Mouse (Mus musculus) kidney, embryonic 15.5 days (tissue): ENCODE measurements at regions not wholly inside any gene's neighbourhood (a gene's known extent, or its start where the extent isn't known, plus 50 kb on each side); places are given as distances from the start of the nearest gene placed in this dataset.

Experiments
- ATAC-seq: fragments of 200-750 bp; cut with Nextera tagmentation; replicated peaks from 2 replicates; pipeline ENCODE4 v1.8.0; 2017; ENCODE audit warnings: moderate TSS enrichment; ENCODE audit not compliant: low FRiP score
- H3K27ac ChIP-seq: fragments of 300-500 bp; sonication (generic); 2 replicates; pipeline ENCODE4 v1.5.1; 2015; ENCODE audit warnings: mild to moderate bottlenecking, inconsistent platforms
- H3K27me3 ChIP-seq: fragments of 300-500 bp; sonication (generic); 2 replicates; pipeline ENCODE4 v1.6.1; 2015; ENCODE audit warnings: inconsistent platforms
- H3K36me3 ChIP-seq: fragments of 300-500 bp; sonication (generic); 2 replicates; pipeline ENCODE4 v1.6.1; 2015; ENCODE audit warnings: inconsistent platforms
- H3K4me1 ChIP-seq: fragments of 300-500 bp; sonication (generic); 2 replicates; pipeline ENCODE4 v1.6.1; 2015; ENCODE audit warnings: inconsistent platforms
- H3K4me2 ChIP-seq: fragments of 300-500 bp; sonication (generic); 2 replicates; pipeline ENCODE4 v1.6.1; 2015; ENCODE audit warnings: moderate library complexity, mild to moderate bottlenecking, inconsistent platforms
- H3K4me3 ChIP-seq: fragments of 300-500 bp; sonication (generic); replicated peaks from 2 replicates; pipeline ENCODE4 v1.5.1; 2015; ENCODE audit warnings: mild to moderate bottlenecking, inconsistent platforms
- H3K9ac ChIP-seq: fragments of 300-500 bp; sonication (generic); 2 replicates; pipeline ENCODE4 v1.6.1; 2015; ENCODE audit warnings: mild to moderate bottlenecking, inconsistent platforms
- H3K9me3 ChIP-seq: fragments of 300-500 bp; sonication (generic); replicated peaks from 2 replicates; pipeline ENCODE4 v1.6.1; 2016; ENCODE audit warnings: inconsistent platforms
- WGBS: fragments of 180-500 bp; shearing (Covaris S2); methylation state at CpG from one replicate; pipeline ENCODE4 v1.1.7; 2015; ENCODE audit warnings: mixed read lengths; 5-methylcytosine and 5-hydroxymethylcytosine counted together

- 90% methylated on average over 5 of the region's 5 CpGs for WGBS
- H3K4me3 ChIP-seq, result no peak overlapping the region
- no peak overlapping the region for H3K9ac ChIP-seq
- ATAC-seq, result no peak
- no peak overlapping the region for H3K27ac ChIP-seq
- H3K4me1 ChIP-seq, result no peaks in the 10 kb centered on the region
- no peak overlapping the region for H3K4me2 ChIP-seq
- H3K27me3 ChIP-seq, result no peaks in the 10 kb centered on the region
- H3K9me3 ChIP-seq, result no peaks in the 10 kb centered on the region; the same call in 1 of the 2 replicates
- no peaks in the 10 kb centered on the region for H3K36me3 ChIP-seq
Measured at GRCm38 (mm10) chr4:94427581-94427980, 128.8 kb upstream of the Gm10306 start.

GRCm38 (mm10) chr4:94432005-94432404 is 124.3 kb upstream of the Gm10306 start:
- no peaks in the 10 kb centered on the region for H3K4me1 ChIP-seq
- no peaks in the 10 kb centered on the region for H3K36me3 ChIP-seq
- H3K9ac ChIP-seq, result no peak overlapping the region
- H3K27me3 ChIP-seq, result no peaks in the 10 kb centered on the region
- ATAC-seq, result no peak
- no peak overlapping the region for H3K4me3 ChIP-seq
- no peaks in the 10 kb centered on the region; the same call in 1 of the 2 replicates for H3K9me3 ChIP-seq
- H3K27ac ChIP-seq, result no peak overlapping the region
- H3K4me2 ChIP-seq, result no peak overlapping the region
- WGBS, result 61% methylated on average over 3 of the region's 3 CpGs

DNA sequence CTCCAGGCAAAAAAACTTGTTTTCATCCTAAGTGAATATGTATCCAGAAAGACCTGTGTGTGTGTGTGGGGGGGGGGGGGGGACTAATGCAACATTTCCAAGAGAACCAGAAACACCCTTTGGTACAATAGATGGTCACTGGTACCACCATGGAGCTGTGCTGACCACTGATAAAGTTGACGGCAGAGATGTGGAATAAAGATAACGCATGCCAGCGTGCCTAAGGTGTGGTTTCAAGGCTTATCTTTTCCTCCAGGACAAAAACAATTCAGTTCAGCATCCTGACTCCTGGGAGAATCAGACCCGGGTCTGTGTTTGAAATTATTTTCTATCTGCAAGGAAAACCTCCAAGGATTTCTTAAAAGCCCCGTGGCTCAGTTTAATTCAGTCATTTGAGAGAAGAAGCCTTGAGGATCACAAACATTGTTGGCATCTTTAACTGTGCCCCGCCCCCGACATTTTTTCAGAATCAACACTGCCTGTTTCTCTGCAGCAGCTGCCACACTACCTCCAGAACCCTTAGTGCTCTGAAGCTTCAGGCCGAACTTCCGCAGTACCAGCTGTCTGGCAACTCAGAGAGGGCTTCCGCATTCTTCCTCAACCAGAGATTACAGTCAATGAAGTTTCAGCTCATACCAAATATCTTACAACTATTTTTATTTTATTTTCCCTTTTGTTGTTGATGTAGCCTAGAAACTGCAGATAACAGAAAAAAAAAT is 118.5 kb upstream of the Gm10306 start:
- Histone ChIP-seq H3K9me3 (no peaks in the 10 kb centered on the region), H3K4me3 (no peak overlapping the region), H3K27me3 (no peaks in the 10 kb centered on the region), H3K9ac (no peak overlapping the region), H3K4me2 (no peak overlapping the region), H3K4me1 (no peaks in the 10 kb centered on the region), H3K27ac (no peak overlapping the region), H3K36me3 (no peaks in the 10 kb centered on the region)
- ATAC-seq, result no peak
- 76% methylated on average over 10 of the region's 10 CpGs for WGBS

- Histone ChIP-seq H3K27me3 (no peaks in the 10 kb centered on the region), H3K4me2 (no peak overlapping the region), H3K4me1 (no peaks in the 10 kb centered on the region), H3K9ac (no peak overlapping the region), H3K36me3 (no peaks in the 10 kb centered on the region), H3K9me3 (no peaks in the 10 kb centered on the region), H3K4me3 (no peak overlapping the region), H3K27ac (no peak overlapping the region)
- 82% methylated on average over 6 of the region's 6 CpGs for WGBS
- no peak for ATAC-seq
Measured at GRCm38 (mm10) chr4:94439159-94439836, 117.0 kb upstream of the Gm10306 start.

DNA sequence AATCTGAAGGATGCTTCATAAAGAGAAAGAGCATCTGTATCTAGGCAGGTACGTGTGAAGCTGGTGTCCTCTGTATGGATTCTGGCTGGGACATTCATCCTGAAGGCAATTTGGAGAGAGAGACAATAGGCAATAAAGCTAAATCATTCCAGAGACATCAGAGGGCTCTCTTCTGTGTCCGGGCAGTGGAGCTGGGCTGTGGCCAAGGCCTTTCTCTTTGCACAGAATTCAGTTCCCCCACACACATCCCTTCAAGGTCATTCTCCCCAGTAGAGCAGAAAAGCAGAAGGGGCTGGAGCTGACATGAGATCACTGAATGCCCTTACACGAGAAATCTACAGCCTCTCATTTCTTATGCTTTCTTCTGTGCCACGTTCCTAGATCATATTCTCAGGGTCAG is 109.7 kb upstream of the Gm10306 start:
- no peak for ATAC-seq
- H3K9me3 ChIP-seq, result no peaks in the 10 kb centered on the region
- no peaks in the 10 kb centered on the region for H3K36me3 ChIP-seq
- H3K4me2 ChIP-seq, result no peak overlapping the region
- H3K27ac ChIP-seq, result no peak overlapping the region
- no peak overlapping the region for H3K4me3 ChIP-seq
- no peaks in the 10 kb centered on the region for H3K4me1 ChIP-seq
- 50% methylated on average over 4 of the region's 4 CpGs for WGBS
- no peak overlapping the region for H3K9ac ChIP-seq
- no peaks in the 10 kb centered on the region for H3K27me3 ChIP-seq
